Mouse (Mus musculus): ENCODE measurements around the gene Orai1.

- TF ChIP-seq POLR2A (IDR thresholded peaks at IDR 0.05; ENCODE audit: insufficient read length, low read depth) (no peak), TCF12 (IDR thresholded peaks at IDR 0.05; ENCODE audit: insufficient read depth, poor library complexity, severe bottlenecking) (no peak), POLR2AphosphoS2 (IDR thresholded peaks at IDR 0.05; ENCODE audit: insufficient read length, low read depth) (no peak), TCF3 (IDR thresholded peaks at IDR 0.05; ENCODE audit: insufficient read length, low read depth) (no peak)
Measured at GRCm38 (mm10) chr5:122968322-122968721, 46.6 kb upstream of the Orai1 start.

Data from myocyte (in vitro differentiated cells).